Mouse (Mus musculus): Measurements from ENCODE around the gene Plin4. TPM values are rescaled to one million over a fixed set of nuclear protein-coding genes. Genes with fewer than 3 reads are reported as not detected.

The Plin4 gene
- total RNA-seq (2014; fragmentation: Nextera tagmentation) (not detected in 2 replicates), total RNA-seq (2017) (0.05 and 0.06 TPM in 2 replicates), polyA plus RNA-seq (2012) (not detected in 2 replicates)

GRCm38 (mm10) chr17:56109219-56110051, at the start of gene Plin4:
Gene Plin4 (minus strand): TSS chr17:56109803.
- peaks cover 51% of the 10 kb centered on the region for H3K36me3 ChIP-seq (replicated peaks)
- H3K27me3 ChIP-seq (ENCODE audit: insufficient read depth, low read length) = no peaks in the 10 kb centered on the region
- no peaks in the 10 kb centered on the region for H3K9me3 ChIP-seq (replicated peaks)
- DNase-seq (ENCODE audit: low spot score) (no peak), ATAC-seq (ENCODE audit: extremely low read depth, insufficient number of reproducible peaks, low FRiP score, poor library complexity, severe bottlenecking) (no peak)
- H3K4me1 ChIP-seq (ENCODE audit: insufficient read depth, low read depth, low read length) = peaks cover 3% of the 10 kb centered on the region; the same call in 1 of the 2 replicates
- no peak within 1 kb of the TSS for H3K4me3 ChIP-seq (ENCODE audit: low read depth, low read length)
- TF ChIP-seq CTCF (IDR thresholded peaks at IDR 0.05; ENCODE audit: low read depth, low read length) = no peak
- TF ChIP-seq TAL1 (conservative IDR thresholded peaks at IDR 0.05; ENCODE audit: low read depth, low read length) = no peak
- no peak for TF ChIP-seq GATA2 (IDR thresholded peaks at IDR 0.05; ENCODE audit: borderline replicate concordance, low read depth, low read length)
- no peak for TF ChIP-seq GATA1 (IDR thresholded peaks at IDR 0.05; ENCODE audit: borderline replicate concordance, low read length)
- no peak for TF ChIP-seq POLR2AphosphoS5 (IDR thresholded peaks at IDR 0.05; ENCODE audit: insufficient replicate concordance, low read depth, low read length)

GRCm38 (mm10) chr17:56153643-56154042, 44.0 kb upstream of the Plin4 start:
- H3K27me3 ChIP-seq (ENCODE audit: insufficient read depth, low read length) = peaks cover 81% of the 10 kb centered on the region

GRCm38 (mm10) chr17:56149897-56150296, 40.3 kb upstream of the Plin4 start:
- TF ChIP-seq TAL1 (conservative IDR thresholded peaks at IDR 0.05; ENCODE audit: low read depth, low read length) (no peak), GATA2 (IDR thresholded peaks at IDR 0.05; ENCODE audit: borderline replicate concordance, low read depth, low read length) (no peak), POLR2AphosphoS5 (IDR thresholded peaks at IDR 0.05; ENCODE audit: insufficient replicate concordance, low read depth, low read length) (no peak), CTCF (IDR thresholded peaks at IDR 0.05; ENCODE audit: low read depth, low read length) (no peak), GATA1 (IDR thresholded peaks at IDR 0.05; ENCODE audit: borderline replicate concordance, low read length) (no peak)
- Histone ChIP-seq H3K27me3 (ENCODE audit: insufficient read depth, low read length) (peaks cover 79% of the 10 kb centered on the region), H3K4me1 (ENCODE audit: insufficient read depth, low read depth, low read length) (no peaks in the 10 kb centered on the region), H3K9me3 (replicated peaks) (no peaks in the 10 kb centered on the region), H3K36me3 (replicated peaks) (no peaks in the 10 kb centered on the region), H3K4me3 (ENCODE audit: low read depth, low read length) (no peak overlapping the region)
- DNase-seq (ENCODE audit: low spot score) = no peak
- no peak for ATAC-seq (ENCODE audit: extremely low read depth, insufficient number of reproducible peaks, low FRiP score, poor library complexity, severe bottlenecking)

More at GRCm38 (mm10) chr17:56153643-56154042, 44.0 kb upstream of the Plin4 start:
- no peak overlapping the region for H3K4me3 ChIP-seq (ENCODE audit: low read depth, low read length)
- peaks cover 5% of the 10 kb centered on the region; the same call in 1 of the 2 replicates for H3K4me1 ChIP-seq (ENCODE audit: insufficient read depth, low read depth, low read length)
- no peak for DNase-seq (ENCODE audit: low spot score)
- no peak for ATAC-seq (ENCODE audit: extremely low read depth, insufficient number of reproducible peaks, low FRiP score, poor library complexity, severe bottlenecking)
- no peak for TF ChIP-seq GATA2 (IDR thresholded peaks at IDR 0.05; ENCODE audit: borderline replicate concordance, low read depth, low read length)
- no peak for TF ChIP-seq POLR2AphosphoS5 (IDR thresholded peaks at IDR 0.05; ENCODE audit: insufficient replicate concordance, low read depth, low read length)
- TF ChIP-seq TAL1 (conservative IDR thresholded peaks at IDR 0.05; ENCODE audit: low read depth, low read length) = no peak
- no peak for TF ChIP-seq GATA1 (IDR thresholded peaks at IDR 0.05; ENCODE audit: borderline replicate concordance, low read length)
- no peak for TF ChIP-seq CTCF (IDR thresholded peaks at IDR 0.05; ENCODE audit: low read depth, low read length)
- no peaks in the 10 kb centered on the region for H3K36me3 ChIP-seq (replicated peaks)
- H3K9me3 ChIP-seq (replicated peaks) = no peaks in the 10 kb centered on the region

- ATAC-seq (ENCODE audit: extremely low read depth, insufficient number of reproducible peaks, low FRiP score, poor library complexity, severe bottlenecking) (no peak), DNase-seq (ENCODE audit: low spot score) (no peak)
- Histone ChIP-seq H3K9me3 (replicated peaks) (no peaks in the 10 kb centered on the region), H3K4me1 (ENCODE audit: insufficient read depth, low read depth, low read length) (no peaks in the 10 kb centered on the region), H3K4me3 (ENCODE audit: low read depth, low read length) (no peak overlapping the region), H3K27me3 (ENCODE audit: insufficient read depth, low read length) (peaks cover 77% of the 10 kb centered on the region), H3K36me3 (replicated peaks) (no peaks in the 10 kb centered on the region)
- no peak for TF ChIP-seq TAL1 (conservative IDR thresholded peaks at IDR 0.05; ENCODE audit: low read depth, low read length)
- no peak for TF ChIP-seq GATA2 (IDR thresholded peaks at IDR 0.05; ENCODE audit: borderline replicate concordance, low read depth, low read length)
- TF ChIP-seq GATA1 (IDR thresholded peaks at IDR 0.05; ENCODE audit: borderline replicate concordance, low read length) = no peak
- no peak for TF ChIP-seq POLR2AphosphoS5 (IDR thresholded peaks at IDR 0.05; ENCODE audit: insufficient replicate concordance, low read depth, low read length)
- TF ChIP-seq CTCF (IDR thresholded peaks at IDR 0.05; ENCODE audit: low read depth, low read length) = no peak
Measured at GRCm38 (mm10) chr17:56148790-56149618, 39.4 kb upstream of the Plin4 start.

- TF ChIP-seq TAL1 (conservative IDR thresholded peaks at IDR 0.05; ENCODE audit: low read depth, low read length) (no peak), GATA1 (IDR thresholded peaks at IDR 0.05; ENCODE audit: borderline replicate concordance, low read length) (no peak), CTCF (IDR thresholded peaks at IDR 0.05; ENCODE audit: low read depth, low read length) (no peak), POLR2AphosphoS5 (IDR thresholded peaks at IDR 0.05; ENCODE audit: insufficient replicate concordance, low read depth, low read length) (no peak), GATA2 (IDR thresholded peaks at IDR 0.05; ENCODE audit: borderline replicate concordance, low read depth, low read length) (no peak)
- ATAC-seq (ENCODE audit: extremely low read depth, insufficient number of reproducible peaks, low FRiP score, poor library complexity, severe bottlenecking) (no peak), DNase-seq (ENCODE audit: low spot score) (no peak)
- H3K36me3 ChIP-seq (replicated peaks) = no peaks in the 10 kb centered on the region
- H3K27me3 ChIP-seq (ENCODE audit: insufficient read depth, low read length) = peaks cover 76% of the 10 kb centered on the region
- no peaks in the 10 kb centered on the region for H3K9me3 ChIP-seq (replicated peaks)
- no peak overlapping the region for H3K4me3 ChIP-seq (ENCODE audit: low read depth, low read length)
- no peaks in the 10 kb centered on the region for H3K4me1 ChIP-seq (ENCODE audit: insufficient read depth, low read depth, low read length)
Measured at GRCm38 (mm10) chr17:56148280-56148679, 38.7 kb upstream of the Plin4 start.
